Mouse (Mus musculus): ENCODE results near the gene Apeh.

- no peak for TF ChIP-seq POLR2A (IDR thresholded peaks at IDR 0.05; ENCODE audit: borderline replicate concordance, control insufficient read depth, low read depth, low read length)
- no peak for TF ChIP-seq CTCF (IDR thresholded peaks at IDR 0.05; ENCODE audit: control insufficient read depth, insufficient read depth, low read length)
Measured at GRCm38 (mm10) chr9:108056361-108057261, 37.8 kb downstream of the Apeh start.
